8 mouse cellular contexts compared by ENCODE assay signal in genomic region chr4:148130133-148130532, GRCm38 (mm10). TPM values are rescaled to one million over a fixed set of nuclear protein-coding genes. Genes with fewer than 3 reads are reported as not detected.
A peak's percentile ranks its signal among the peaks of the same experiment; 100 is the strongest.
DNase-seq lines count a peak whose midpoint lies in the region; ATAC-seq and TF ChIP-seq lines count a peak whose summit lies in the region.

Mad2l2 (plus strand) TSS chr4:148130384.

- peak within 1 kb of the TSS; percentile 98 for H3K9ac ChIP-seq in forebrain, embryonic 13.5 days
- peak within 1 kb of the TSS; percentile 96 for H3K9ac ChIP-seq in hindbrain, embryonic 11.5 days (ENCODE audit: low read depth, low read length)
- no peak within 1 kb of the TSS for H3K9ac ChIP-seq in liver, embryonic 13.5 days

- under 1% methylated on average over 18 of the region's 18 CpGs for WGBS in forebrain, embryonic 13.5 days
- under 1% methylated on average over 18 of the region's 18 CpGs for WGBS in hindbrain, embryonic 11.5 days
- WGBS in liver, embryonic 13.5 days (ENCODE audit: insufficient replicate concordance), result 3% methylated on average over 18 of the region's 18 CpGs

- no peaks in the 10 kb centered on the region for H3K36me3 ChIP-seq in E14TG2a.4 (ENCODE audit: insufficient read depth, low read length)
- 0 out of 2 replicates have a peak, but pooled peaks cover 3% of the 10 kb centered on the region for H3K36me3 ChIP-seq in forebrain, embryonic 13.5 days (ENCODE audit: poor library complexity, severe bottlenecking)
- no peaks in the 10 kb centered on the region for H3K36me3 ChIP-seq in hindbrain, embryonic 11.5 days (ENCODE audit: control insufficient read depth, insufficient read depth, low read length)
- H3K36me3 ChIP-seq in liver, embryonic 13.5 days, result no peaks in the 10 kb centered on the region

- peak within 1 kb of the TSS; percentile 97 for H3K27ac ChIP-seq in forebrain, embryonic 13.5 days
- peak within 1 kb of the TSS; percentile 99 for H3K27ac ChIP-seq in hindbrain, embryonic 11.5 days (ENCODE audit: low read depth, low read length)
- H3K27ac ChIP-seq in liver, embryonic 13.5 days, result no peak within 1 kb of the TSS

- TF ChIP-seq CTCF in E14TG2a.4 (conservative IDR thresholded peaks at IDR 0.05; ENCODE audit: low read length), result no peak

- H3K4me2 ChIP-seq in forebrain, embryonic 13.5 days, result peak within 1 kb of the TSS; percentile 79
- H3K4me2 ChIP-seq in hindbrain, embryonic 11.5 days (replicated peaks; ENCODE audit: low read depth, low read length), result peak within 1 kb of the TSS; percentile 88
- peak within 1 kb of the TSS; percentile 58 for H3K4me2 ChIP-seq in liver, embryonic 13.5 days

- H3K4me3 ChIP-seq in E14TG2a.4 (replicated peaks; ENCODE audit: low read length), result peak within 1 kb of the TSS; percentile 83
- H3K4me3 ChIP-seq in forebrain, embryonic 13.5 days, result peak within 1 kb of the TSS; percentile 74
- H3K4me3 ChIP-seq in hindbrain, embryonic 11.5 days (ENCODE audit: low read depth, low read length), result peak within 1 kb of the TSS; percentile 70
- peak within 1 kb of the TSS; percentile 47 for H3K4me3 ChIP-seq in liver, embryonic 13.5 days (replicated peaks)

- DNase-seq in heart, adult 18-20 months, result no peak
- no peak for DNase-seq in heart, adult 11 months
- DNase-seq in hindbrain, embryonic 11.5 days (ENCODE audit: low spot score), result no peak
- no peak for DNase-seq in liver, embryonic 13.5 days
- DNase-seq in frontal cortex, postnatal 14 days (ENCODE audit: low spot score in 2 of 2), result no peak
- no peak for DNase-seq in frontal cortex, postnatal 25 days (ENCODE audit: low spot score in 2 of 2)

- peaks cover 18% of the 10 kb centered on the region for H3K4me1 ChIP-seq in E14TG2a.4 (replicated peaks; ENCODE audit: low read depth, low read length)
- peaks cover 61% of the 10 kb centered on the region for H3K4me1 ChIP-seq in forebrain, embryonic 13.5 days
- peaks cover 3% of the 10 kb centered on the region; the same call in 1 of the 2 replicates for H3K4me1 ChIP-seq in hindbrain, embryonic 11.5 days (replicated peaks; ENCODE audit: control insufficient read depth, insufficient read depth, low read length)
- peaks cover 8% of the 10 kb centered on the region for H3K4me1 ChIP-seq in liver, embryonic 13.5 days (replicated peaks)

- no peak; the same call in 1 of the 2 replicates for ATAC-seq in forebrain, embryonic 13.5 days
- no peak for ATAC-seq in hindbrain, embryonic 11.5 days (ENCODE audit: low FRiP score)
- ATAC-seq in liver, embryonic 13.5 days (ENCODE audit: low read depth), result no peak

- peaks cover 78% of the 10 kb centered on the region for H3K27me3 ChIP-seq in E14TG2a.4 (ENCODE audit: insufficient read depth, low read length)
- peaks cover 4% of the 10 kb centered on the region; the same call in 1 of the 2 replicates for H3K27me3 ChIP-seq in forebrain, embryonic 13.5 days
- H3K27me3 ChIP-seq in hindbrain, embryonic 11.5 days (ENCODE audit: control insufficient read depth, insufficient read depth, low read length), result no peaks in the 10 kb centered on the region; the same call in 1 of the 2 replicates
- H3K27me3 ChIP-seq in liver, embryonic 13.5 days, result peaks cover 72% of the 10 kb centered on the region

- H3K9me3 ChIP-seq in E14TG2a.4 (ENCODE audit: low read length), result no peaks in the 10 kb centered on the region
- H3K9me3 ChIP-seq in forebrain, embryonic 13.5 days (replicated peaks), result no peaks in the 10 kb centered on the region
- no peaks in the 10 kb centered on the region for H3K9me3 ChIP-seq in hindbrain, embryonic 11.5 days (ENCODE audit: control insufficient read depth, low read length)
- H3K9me3 ChIP-seq in liver, embryonic 13.5 days (replicated peaks), result no peaks in the 10 kb centered on the region

RNA-seq across cellular contexts. Expression of gene Mad2l2, which starts in this region (rescaled TPM):
- total RNA-seq in heart, adult 18-20 months (2021), result 10 to 100 TPM; 12.2 to 14.5 TPM
- polyA plus RNA-seq in forebrain, embryonic 13.5 days (2015; fragmentation: Nextera tagmentation; extraction: Ambion mirVana), result 96.6 and 107 TPM in 2 replicates
- 82.5 and 88.2 TPM in 2 replicates for polyA plus RNA-seq in hindbrain, embryonic 11.5 days (2014; fragmentation: Nextera tagmentation; extraction: Ambion mirVana)
- 19.4 and 21.0 TPM in 2 replicates for polyA plus RNA-seq in liver, embryonic 13.5 days (2015; fragmentation: Nextera tagmentation; extraction: Ambion mirVana)
